Mouse (Mus musculus): ENCODE measurements around the gene Pten.
"Not testable (repeated sequence)": the region's sequence is repeated elsewhere in the genome, so short reads cannot be mapped to it uniquely, and the experiment has no call there.

Gene Pten

GRCm38 (mm10) chr19:32807610-32808009, 50.3 kb downstream of the Pten start:
- no peak for DNase-seq (ENCODE audit: low read depth, low spot score)

DNA sequence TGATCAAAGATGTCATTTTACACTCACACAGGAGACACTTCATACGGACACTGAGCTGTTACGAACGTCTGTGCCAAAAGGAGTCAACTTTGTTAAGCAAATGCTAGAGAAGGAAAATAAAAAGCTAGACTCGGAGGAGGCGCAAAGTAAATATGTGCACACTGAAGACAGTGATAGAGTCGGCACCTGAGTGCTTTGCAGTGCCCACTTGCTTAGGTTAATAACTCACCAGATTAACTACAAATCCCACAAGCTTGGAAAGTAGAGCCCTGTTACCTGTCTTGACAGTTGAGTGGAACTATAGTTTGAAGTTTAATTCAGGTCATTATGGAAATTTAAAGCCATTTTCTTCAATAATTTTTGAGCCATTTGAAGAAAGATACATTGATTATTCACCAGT, 51.4 kb downstream of the Pten start:
- DNase-seq (ENCODE audit: low read depth, low spot score), result no peak

- DNase-seq (ENCODE audit: low read depth, low spot score), result no peak
Measured at GRCm38 (mm10) chr19:32809117-32809516, 51.8 kb downstream of the Pten start.

DNA sequence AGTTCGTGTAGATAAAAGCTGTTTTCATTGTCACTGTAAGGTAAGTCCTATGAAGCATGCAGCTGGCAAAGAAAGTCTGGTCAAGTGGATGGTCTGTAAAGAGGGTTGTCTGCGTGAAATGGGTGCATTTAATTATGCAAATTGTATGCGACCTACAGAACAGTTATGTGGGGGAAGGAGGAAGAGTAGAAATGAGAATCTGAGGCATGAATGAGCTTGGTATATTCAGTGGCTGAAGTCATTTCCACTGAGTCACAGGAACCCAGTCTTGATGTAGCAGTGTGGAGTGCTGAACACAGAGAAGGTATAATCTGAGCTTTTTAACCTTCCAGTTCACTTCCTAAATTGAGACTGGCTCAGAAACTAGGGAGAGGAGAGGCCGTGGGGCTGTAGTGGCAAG, 61.5 kb downstream of the Pten start:
- DNase-seq (ENCODE audit: low read depth, low spot score), result no peak

DNA sequence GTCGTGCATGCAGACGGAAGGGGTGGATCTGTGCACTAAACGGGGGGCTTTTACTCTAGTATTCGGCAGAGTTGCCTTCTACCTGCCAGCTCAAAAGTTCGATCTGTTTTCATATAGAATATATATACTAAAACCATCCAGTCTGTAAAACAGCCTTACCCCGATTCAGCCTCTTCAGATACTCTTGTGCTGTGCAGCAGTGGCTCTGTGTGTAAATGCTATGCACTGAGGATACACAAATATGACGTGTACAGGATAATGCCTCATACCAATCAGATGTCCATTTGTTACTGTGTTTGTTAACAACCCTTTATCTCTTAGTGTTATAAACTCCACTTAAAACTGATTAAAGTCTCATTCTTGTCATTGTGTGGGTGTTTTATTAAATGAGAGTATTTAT, 65.7 kb downstream of the Pten start:
- DNase-seq (ENCODE audit: low read depth, low spot score), result not testable (repeated sequence)

DNA sequence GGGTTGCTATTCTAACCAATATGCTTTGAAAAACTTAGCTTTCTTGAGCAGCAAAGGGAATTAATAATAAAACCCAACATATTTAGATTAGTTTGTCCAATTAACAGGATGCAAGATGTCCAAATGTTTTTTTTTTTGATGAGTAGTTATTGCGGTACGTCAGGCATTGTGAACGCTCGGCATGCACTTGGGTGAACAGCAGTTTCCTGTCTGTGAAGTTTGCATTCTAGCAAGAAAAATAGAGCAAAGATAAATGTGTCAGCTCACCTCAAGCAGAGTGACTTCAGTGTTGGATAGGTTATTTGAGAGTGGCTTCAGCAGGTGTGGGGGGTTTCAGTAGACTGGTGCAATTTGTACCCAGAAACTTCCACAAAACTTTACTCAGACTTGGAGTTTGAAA, 69.3 kb downstream of the Pten start:
- no peak for DNase-seq (ENCODE audit: low read depth, low spot score)

DNA sequence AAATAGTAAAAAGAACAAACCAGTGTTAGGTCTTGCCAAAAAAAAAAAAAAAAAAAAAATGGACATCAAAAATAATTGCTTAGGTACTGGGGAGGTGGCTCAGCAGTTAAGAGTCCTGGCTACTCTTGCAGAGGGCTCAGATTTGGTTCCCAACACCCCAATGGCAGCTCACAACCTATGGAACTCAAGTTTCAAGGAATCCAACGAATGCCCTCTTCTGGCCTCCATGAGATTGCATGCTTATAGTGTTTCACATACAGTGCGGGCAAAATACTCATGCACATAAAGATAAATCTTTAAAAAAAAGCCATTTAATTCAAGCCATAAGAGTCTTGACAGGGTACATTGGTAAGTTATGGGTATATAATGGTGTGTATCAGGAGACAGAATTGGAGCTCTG, 72.6 kb downstream of the Pten start:
- DNase-seq (ENCODE audit: low read depth, low spot score), result no peak

DNA sequence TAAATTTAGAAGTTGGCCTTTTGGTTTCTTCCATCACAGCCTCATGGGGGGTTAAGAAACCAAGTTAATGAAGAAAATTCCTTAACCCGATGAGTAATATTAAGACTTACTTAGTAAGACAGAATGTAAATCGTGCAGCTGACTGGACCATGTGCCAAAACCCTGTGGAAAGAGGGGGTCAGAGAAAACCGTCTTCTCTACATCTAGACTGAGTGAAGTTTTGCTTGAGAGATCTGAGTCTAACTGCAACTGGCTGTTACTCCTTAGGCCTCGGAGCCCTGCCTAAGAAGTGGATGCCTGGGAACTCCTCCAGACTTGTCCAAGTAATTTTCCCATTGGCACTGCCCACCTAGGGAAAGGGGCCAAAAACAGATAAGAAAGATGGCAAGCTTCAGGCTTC, 74.0 kb downstream of the Pten start:
- no peak for DNase-seq (ENCODE audit: low read depth, low spot score)

GRCm38 (mm10) chr19:32840491-32840890, 83.2 kb downstream of the Pten start:
- DNase-seq (ENCODE audit: low read depth, low spot score), result no peak

DNA sequence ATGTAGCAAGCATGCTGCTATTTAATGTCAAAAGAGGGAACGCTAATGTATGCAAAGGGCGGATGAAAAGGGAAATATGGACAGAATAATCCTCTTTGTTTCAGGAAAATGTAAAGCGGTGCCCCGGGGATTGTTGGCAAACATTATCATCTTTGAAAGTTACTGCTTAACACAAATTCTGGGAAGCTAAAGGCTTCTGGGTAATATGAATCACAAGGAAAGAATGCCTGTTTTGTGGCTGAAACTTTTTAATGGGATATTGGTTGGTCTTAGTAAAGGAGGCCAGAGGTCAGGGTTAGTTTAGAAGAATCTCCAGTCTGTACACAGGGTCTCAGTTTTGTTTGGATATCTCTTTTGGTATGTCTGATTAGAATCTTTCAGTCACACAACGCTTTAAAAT, 87.2 kb downstream of the Pten start:
- no peak for DNase-seq (ENCODE audit: low read depth, low spot score)

DNA sequence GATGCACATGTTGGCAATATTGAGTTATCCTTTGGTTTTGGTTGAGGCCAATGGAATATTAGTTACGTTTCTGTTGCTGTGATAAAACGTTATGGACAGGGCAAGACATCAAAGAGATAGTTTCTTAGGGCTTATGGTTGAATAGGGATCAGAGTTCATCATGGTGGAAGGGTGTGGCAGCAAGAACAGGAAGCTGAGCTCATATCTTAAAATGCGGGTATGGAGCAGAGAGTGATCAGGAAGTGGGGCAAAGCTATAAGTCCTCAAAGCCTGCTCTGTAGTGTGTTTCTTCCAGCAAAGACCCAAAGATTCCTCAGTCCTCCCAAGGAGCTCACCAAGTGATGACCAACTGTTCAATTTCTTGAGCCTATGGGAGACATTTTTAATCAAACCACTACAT, 90.7 kb downstream of the Pten start:
- no peak for DNase-seq (ENCODE audit: low read depth, low spot score)

- DNase-seq (ENCODE audit: low read depth, low spot score), result no peak
Measured at GRCm38 (mm10) chr19:32852306-32852705, 95.0 kb downstream of the Pten start.

- no peak for DNase-seq (ENCODE audit: low read depth, low spot score)
Measured at GRCm38 (mm10) chr19:32861675-32862575, 104.6 kb downstream of the Pten start.

- no peak for DNase-seq (ENCODE audit: low read depth, low spot score)
Measured at GRCm38 (mm10) chr19:32866765-32867164, 109.5 kb downstream of the Pten start.

DNA sequence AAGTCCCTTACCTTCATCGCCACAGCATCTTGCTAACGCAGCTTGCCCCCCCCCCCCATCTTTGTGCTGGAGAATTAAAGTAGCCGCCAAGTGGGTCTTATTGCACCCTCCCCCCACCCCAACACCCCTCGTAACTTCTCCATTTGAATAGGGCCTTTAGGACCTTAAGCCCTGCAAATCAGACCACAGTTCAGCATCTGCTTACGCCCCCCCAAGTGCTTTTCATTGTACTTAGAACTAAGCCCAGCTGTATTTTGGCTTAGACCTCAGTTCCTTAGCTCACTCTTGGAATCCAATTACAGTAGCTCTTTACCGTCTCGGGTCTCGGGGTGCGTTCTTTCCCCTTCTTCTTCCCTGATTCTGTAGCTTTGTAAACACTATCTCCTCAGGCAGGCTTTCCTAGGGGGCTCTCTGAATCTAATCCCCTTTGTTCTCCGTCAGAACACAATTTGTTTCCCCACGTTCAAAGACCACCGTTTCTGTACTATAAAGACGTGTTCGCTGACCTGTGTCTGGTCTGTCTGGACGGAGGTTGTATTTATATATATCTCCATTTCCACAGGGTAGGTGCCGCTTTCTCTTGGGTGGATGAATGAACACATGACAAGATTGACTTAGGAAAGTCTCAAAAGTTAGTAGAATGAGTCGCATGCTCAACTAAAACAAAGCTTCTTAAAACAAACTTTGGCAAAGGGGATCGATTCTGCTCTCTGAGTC, 110.0 kb downstream of the Pten start:
- no peak for DNase-seq (ENCODE audit: low read depth, low spot score)

DNA sequence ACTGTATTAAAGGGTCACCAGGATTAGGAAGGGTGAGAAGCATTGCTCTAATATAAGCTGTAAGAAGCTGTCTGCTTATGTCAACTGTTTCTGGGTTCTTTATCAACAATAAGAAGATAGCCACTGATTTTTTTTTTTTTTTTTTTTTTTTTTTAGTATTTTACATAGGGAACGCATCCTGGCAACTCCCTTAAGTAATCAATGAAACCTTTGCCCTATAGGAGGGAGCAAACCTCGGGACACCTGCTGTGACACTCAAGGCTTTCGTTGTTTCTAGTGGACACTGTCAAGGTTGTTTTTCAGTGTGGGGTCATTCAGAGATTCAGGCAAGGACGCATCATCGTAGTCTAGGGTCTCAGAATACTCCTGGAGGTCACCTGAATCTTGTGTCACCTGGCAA, 111.3 kb downstream of the Pten start:
- DNase-seq (ENCODE audit: low read depth, low spot score), result no peak

- DNase-seq (ENCODE audit: low read depth, low spot score), result no peak
Measured at GRCm38 (mm10) chr19:32869053-32869680, 111.9 kb downstream of the Pten start.

DNA sequence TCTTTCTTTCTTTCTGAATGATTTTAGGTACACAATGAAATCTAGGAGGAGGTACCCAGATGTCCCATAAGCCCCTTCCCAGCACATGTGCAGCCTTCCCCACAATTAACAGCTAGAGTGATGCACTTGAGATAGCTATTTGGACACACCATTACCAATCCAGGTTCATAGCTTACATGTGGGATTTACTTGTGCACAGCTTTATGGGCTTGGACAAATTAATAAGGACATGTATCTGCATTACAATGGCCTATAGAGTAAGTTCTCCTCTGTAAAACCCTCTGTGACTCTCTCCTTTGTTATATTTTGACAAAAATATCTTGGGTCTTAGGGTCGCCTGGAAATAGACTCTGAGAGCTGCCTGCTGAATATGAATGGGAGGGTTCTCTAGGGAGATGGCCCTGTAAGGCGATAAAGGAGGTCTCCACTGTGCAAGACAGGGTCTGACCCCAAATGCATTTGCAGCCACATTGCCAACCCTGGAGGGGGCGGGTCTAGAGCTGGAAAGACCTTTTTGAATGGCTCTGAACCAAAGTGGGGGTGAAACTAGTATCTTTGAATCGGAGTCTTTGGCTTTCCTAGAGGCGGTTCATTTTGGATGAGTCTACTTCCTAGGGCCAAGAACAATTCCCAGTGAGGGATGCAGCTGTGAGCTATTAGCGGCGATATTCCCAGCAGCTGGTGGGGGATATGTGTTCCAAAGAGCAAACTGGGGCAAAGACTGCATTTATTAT, 116.8 kb downstream of the Pten start:
- DNase-seq (ENCODE audit: low read depth, low spot score), result no peak

Data from retina, adult 2 months (tissue).